Mouse (Mus musculus) midbrain, embryonic 14.5 days (tissue): ENCODE measurements around the gene Poc5. TPM values are rescaled to one million over a fixed set of nuclear protein-coding genes. Genes with fewer than 3 reads are reported as not detected.
A peak's percentile ranks its signal among the peaks of the same experiment; 100 is the strongest.

Experiments
- ATAC-seq: fragments of 200-750 bp; cut with Nextera tagmentation; 2 replicates; pipeline ENCODE4 v1.8.0; 2017; ENCODE audit warnings: moderate number of reproducible peaks, moderate library complexity; ENCODE audit not compliant: low FRiP score, low TSS enrichment
- DNase-seq: peaks from one replicate; pipeline ENCODE4 v3.0.0-alpha.2; 2015
- H3K27ac ChIP-seq: fragments of 300-500 bp; sonication (generic); replicated peaks from 2 replicates; pipeline ENCODE4 v1.5.1; 2014; ENCODE audit warnings: mild to moderate bottlenecking, low read depth, low read length, moderate library complexity
- H3K27me3 ChIP-seq: fragments of 300-500 bp; sonication (generic); 2 replicates; pipeline ENCODE4 v1.6.1; 2014; ENCODE audit warnings: low read length, control low read depth, mixed read lengths; ENCODE audit not compliant: control insufficient read depth, insufficient read depth
- H3K36me3 ChIP-seq: fragments of 300-500 bp; sonication (generic); 2 replicates; pipeline ENCODE4 v1.6.1; 2014; ENCODE audit warnings: low read length, control low read depth; ENCODE audit not compliant: control insufficient read depth, insufficient read depth
- H3K4me1 ChIP-seq: fragments of 300-500 bp; sonication (generic); 2 replicates; pipeline ENCODE4 v1.6.1; 2014; ENCODE audit warnings: mild to moderate bottlenecking, antibody characterized with exemption, low read length, control low read depth; ENCODE audit not compliant: control insufficient read depth, insufficient read depth
- H3K4me2 ChIP-seq: fragments of 300-500 bp; sonication (generic); 2 replicates; pipeline ENCODE4 v1.6.1; 2014; ENCODE audit warnings: mild to moderate bottlenecking, low read length, moderate library complexity
- H3K4me3 ChIP-seq: fragments of 300-500 bp; sonication (generic); replicated peaks from 2 replicates; pipeline ENCODE4 v1.5.1; 2014; ENCODE audit warnings: low read depth, low read length
- H3K9ac ChIP-seq: fragments of 300-500 bp; sonication (generic); replicated peaks from 2 replicates; pipeline ENCODE4 v1.6.1; 2014; ENCODE audit warnings: mild to moderate bottlenecking, low read length, moderate library complexity
- H3K9me3 ChIP-seq: fragments of 300-500 bp; sonication (generic); 2 replicates; pipeline ENCODE4 v1.6.1; 2016; ENCODE audit warnings: low read length, control low read depth, mixed read lengths; ENCODE audit not compliant: control insufficient read depth
- WGBS: fragments of 180-500 bp; shearing (Covaris S2); extraction: QIAGEN DNeasy Blood & Tissue Kit; methylation state at CpG from one replicate; pipeline ENCODE4 v1.1.7; 2014; 5-methylcytosine and 5-hydroxymethylcytosine counted together
- polyA plus RNA-seq: library from polyadenylated mRNA; unstranded; fragments of >200 nt; fragmentation: Nextera tagmentation; extraction: Ambion mirVana; gene quantifications from 2 replicates; pipeline ENCODE4 v1.2.1, GENCODE M21; 2014

The Poc5 gene
- polyA plus RNA-seq, 1 experiment from 2014 or later = 25.4 TPM

GRCm38 (mm10) chr13:96421230-96421629 is 33.1 kb downstream of the Poc5 start:
- H3K27ac ChIP-seq = no peak overlapping the region
- no peak overlapping the region for H3K4me2 ChIP-seq
- no peaks in the 10 kb centered on the region for H3K9me3 ChIP-seq
- DNase-seq = no peak
- H3K36me3 ChIP-seq = peaks cover 12% of the 10 kb centered on the region
- H3K9ac ChIP-seq = no peak overlapping the region
- H3K4me3 ChIP-seq = no peak overlapping the region
- H3K4me1 ChIP-seq = no peaks in the 10 kb centered on the region
- no peak for ATAC-seq
- H3K27me3 ChIP-seq = no peaks in the 10 kb centered on the region

GRCm38 (mm10) chr13:96424496-96425274 is 36.6 kb downstream of the Poc5 start:
- Histone ChIP-seq H3K4me3 (no peak overlapping the region), H3K27ac (no peak overlapping the region), H3K9me3 (no peaks in the 10 kb centered on the region), H3K9ac (no peak overlapping the region), H3K27me3 (no peaks in the 10 kb centered on the region), H3K4me1 (no peaks in the 10 kb centered on the region), H3K36me3 (no peaks in the 10 kb centered on the region), H3K4me2 (no peak overlapping the region)
- WGBS = 89% methylated on average over 12 of the region's 12 CpGs
- ATAC-seq (no peak), DNase-seq (no peak)

GRCm38 (mm10) chr13:96426044-96426443 is 38.0 kb downstream of the Poc5 start:
- DNase-seq = no peak
- no peak for ATAC-seq
- Histone ChIP-seq H3K27ac (no peak overlapping the region), H3K4me1 (no peaks in the 10 kb centered on the region), H3K9me3 (no peaks in the 10 kb centered on the region), H3K9ac (no peak overlapping the region), H3K4me2 (no peak overlapping the region), H3K36me3 (no peaks in the 10 kb centered on the region), H3K4me3 (no peak overlapping the region), H3K27me3 (no peaks in the 10 kb centered on the region)
- WGBS = 62% methylated on average over 3 of the region's 3 CpGs

- H3K4me3 ChIP-seq = no peak overlapping the region
- H3K9ac ChIP-seq = no peak overlapping the region
- H3K27me3 ChIP-seq = no peaks in the 10 kb centered on the region
- DNase-seq (no peak), ATAC-seq (no peak)
- H3K27ac ChIP-seq = no peak overlapping the region
- no peaks in the 10 kb centered on the region for H3K9me3 ChIP-seq
- no peaks in the 10 kb centered on the region for H3K36me3 ChIP-seq
- H3K4me1 ChIP-seq = no peaks in the 10 kb centered on the region
- 78% methylated on average over 5 of the region's 5 CpGs for WGBS
- H3K4me2 ChIP-seq = no peak overlapping the region
These were observed 40.4 kb downstream of the Poc5 start for GRCm38 (mm10) chr13:96428531-96428930.

- DNase-seq (peak; percentile 94), ATAC-seq (peak; percentile 71; the same call in 1 of the 2 replicates)
- Histone ChIP-seq H3K9me3 (no peaks in the 10 kb centered on the region), H3K27me3 (no peaks in the 10 kb centered on the region), H3K27ac (no peak overlapping the region), H3K4me1 (no peaks in the 10 kb centered on the region), H3K36me3 (no peaks in the 10 kb centered on the region), H3K4me2 (no peak overlapping the region), H3K4me3 (no peak overlapping the region), H3K9ac (no peak overlapping the region)
- 40% methylated on average over 12 of the region's 12 CpGs for WGBS
These were observed 43.6 kb downstream of the Poc5 start for GRCm38 (mm10) chr13:96431595-96432156.

GRCm38 (mm10) chr13:96432376-96432811 is 44.3 kb downstream of the Poc5 start:
- Histone ChIP-seq H3K36me3 (no peaks in the 10 kb centered on the region), H3K9me3 (no peaks in the 10 kb centered on the region), H3K4me2 (no peak overlapping the region), H3K27me3 (no peaks in the 10 kb centered on the region), H3K4me1 (no peaks in the 10 kb centered on the region), H3K9ac (no peak overlapping the region), H3K27ac (no peak overlapping the region), H3K4me3 (no peak overlapping the region)
- 61% methylated on average over 3 of the region's 3 CpGs for WGBS
- DNase-seq (no peak), ATAC-seq (no peak)

GRCm38 (mm10) chr13:96433041-96433440 is 44.9 kb downstream of the Poc5 start:
- Histone ChIP-seq H3K27me3 (no peaks in the 10 kb centered on the region), H3K27ac (no peak overlapping the region), H3K4me2 (no peak overlapping the region), H3K9me3 (no peaks in the 10 kb centered on the region), H3K9ac (no peak overlapping the region), H3K4me1 (no peaks in the 10 kb centered on the region), H3K4me3 (no peak overlapping the region), H3K36me3 (no peaks in the 10 kb centered on the region)
- 88% methylated on average over 6 of the region's 6 CpGs for WGBS
- DNase-seq = no peak
- ATAC-seq = no peak

GRCm38 (mm10) chr13:96433648-96434190 is 45.6 kb downstream of the Poc5 start:
- DNase-seq (no peak), ATAC-seq (no peak)
- Histone ChIP-seq H3K27ac (no peak overlapping the region), H3K9ac (no peak overlapping the region), H3K4me2 (no peak overlapping the region), H3K9me3 (no peaks in the 10 kb centered on the region), H3K27me3 (no peaks in the 10 kb centered on the region), H3K4me1 (no peaks in the 10 kb centered on the region), H3K36me3 (no peaks in the 10 kb centered on the region), H3K4me3 (no peak overlapping the region)
- 78% methylated on average over 11 of the region's 11 CpGs for WGBS

GRCm38 (mm10) chr13:96434899-96435331 is 46.8 kb downstream of the Poc5 start:
- DNase-seq (peak; percentile 31), ATAC-seq (no peak)
- no peaks in the 10 kb centered on the region for H3K9me3 ChIP-seq

More at GRCm38 (mm10) chr13:96434899-96435331, 46.8 kb downstream of the Poc5 start:
- Histone ChIP-seq H3K27ac (no peak overlapping the region), H3K4me1 (no peaks in the 10 kb centered on the region), H3K36me3 (no peaks in the 10 kb centered on the region), H3K4me3 (no peak overlapping the region), H3K4me2 (no peak overlapping the region), H3K9ac (no peak overlapping the region), H3K27me3 (no peaks in the 10 kb centered on the region)
- 66% methylated on average over 5 of the region's 5 CpGs for WGBS
